Mouse (Mus musculus) stomach, postnatal 0 days (tissue): ENCODE data around the gene Parvg.

Experiments
- CTCF ChIP-seq: IDR thresholded peaks from 2 replicates; pipeline ENCODE4 v1.5.1; 2016; ENCODE audit warnings: antibody characterized with exemption, low read depth, mild to moderate bottlenecking, moderate library complexity
- EP300 ChIP-seq: optimal IDR thresholded peaks from 2 replicates; pipeline ENCODE3; 2016; ENCODE audit warnings: antibody characterized with exemption

DNA sequence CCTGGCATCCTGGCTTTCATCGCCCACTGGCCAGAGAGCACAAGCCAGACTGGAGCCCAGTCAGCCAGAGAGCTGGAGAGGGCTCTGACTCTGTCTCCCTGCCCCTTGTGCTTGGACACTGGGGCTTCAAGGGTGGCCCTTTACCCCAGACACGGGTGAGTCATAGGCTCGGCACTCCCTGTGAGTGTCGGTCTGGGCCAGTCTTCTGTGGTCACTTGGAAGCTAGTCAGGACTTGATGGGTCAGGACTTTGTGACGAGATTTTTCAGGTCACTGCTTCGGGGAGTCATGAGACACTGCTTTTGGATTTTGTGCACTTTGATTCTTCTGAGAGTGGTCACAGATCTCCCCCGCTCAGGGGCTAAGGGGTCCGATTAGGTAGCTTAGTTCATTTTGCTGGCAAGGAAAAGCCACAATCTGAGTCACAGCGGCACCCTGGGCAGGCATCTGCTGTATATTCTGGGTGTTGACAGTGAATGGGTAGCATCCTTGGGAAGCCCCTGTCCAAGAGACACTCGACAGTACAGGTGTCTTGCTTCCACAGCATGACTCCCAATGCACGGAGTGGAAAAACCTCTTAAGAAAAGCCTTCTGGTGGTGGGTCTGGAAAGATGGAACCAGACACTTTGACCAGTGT is 43.0 kb upstream of the Parvg start:
- TF ChIP-seq CTCF (no peak), EP300 (no peak)
